Mouse (Mus musculus): ENCODE data around the gene Olfr548-ps1.
"Not testable (repeated sequence)": the region's sequence is repeated elsewhere in the genome, so short reads cannot be mapped to it uniquely, and the experiment has no call there.

DNA sequence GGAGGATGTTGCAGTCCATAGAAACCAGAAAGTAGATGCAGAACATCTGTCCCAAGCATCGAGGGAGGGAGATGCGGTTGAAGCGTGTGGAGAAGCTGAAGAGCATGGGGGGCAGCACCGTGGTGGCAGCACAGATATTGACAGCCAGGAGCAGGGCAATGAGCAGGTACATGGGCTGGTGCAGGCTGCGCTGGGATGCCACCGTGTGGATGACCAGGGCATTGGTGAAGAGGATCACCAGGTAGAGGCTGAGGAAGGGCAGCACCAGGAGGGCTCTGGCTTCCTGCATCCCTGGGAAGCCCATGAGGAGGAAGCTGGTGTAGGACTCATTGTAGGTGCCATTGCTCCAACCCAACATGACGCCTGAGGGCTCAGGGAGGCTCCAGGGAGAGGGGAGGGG, 46.3 kb upstream of the Olfr548-ps1 start:
- TF ChIP-seq GATA1 (IDR thresholded peaks at IDR 0.05; ENCODE audit: borderline replicate concordance, low read length); FLI1 (IDR thresholded peaks at IDR 0.05; ENCODE audit: low read length): not testable (repeated sequence)

Measured in megakaryocyte, embryonic 14.5 days (primary cell).